ENCODE assay signal across 8 mouse cellular contexts in genomic region chr10:61745133-61745532, GRCm38 (mm10). TPM values are rescaled to one million over a fixed set of nuclear protein-coding genes. Genes with fewer than 3 reads are reported as not detected.
DNase-seq lines count a peak whose midpoint lies in the region; ATAC-seq and TF ChIP-seq lines count a peak whose summit lies in the region.

No protein-coding gene starts in this region.

- no peak overlapping the region for H3K27ac ChIP-seq in forebrain, embryonic 11.5 days (ENCODE audit: low read depth, low read length)
- no peak overlapping the region for H3K27ac ChIP-seq in forebrain, embryonic 16.5 days (ENCODE audit: low read length)
- H3K27ac ChIP-seq in lung, embryonic 14.5 days (ENCODE audit: low read depth): no peak overlapping the region
- no peak overlapping the region for H3K27ac ChIP-seq in cortical plate, adult 2 months (ENCODE audit: insufficient read depth, low read length)

- no peak for ATAC-seq in forebrain, embryonic 11.5 days (replicated peaks; ENCODE audit: low FRiP score)
- no peak for ATAC-seq in forebrain, embryonic 16.5 days
- no peak for ATAC-seq in lung, embryonic 14.5 days (ENCODE audit: insufficient read depth)
- 0 out of 2 replicates have a peak, but pooled peaks have one; percentile 20 for ATAC-seq in megakaryocyte progenitor cell, adult 5-6 weeks (replicated peaks; ENCODE audit: poor library complexity)

- peak; percentile 67 for DNase-seq in forebrain, embryonic 11.5 days (ENCODE audit: low spot score)
- DNase-seq in lung, embryonic 14.5 days: peak; percentile 68
- DNase-seq in lung, adult 18-20 months: no peak
- no peak for DNase-seq in frontal cortex, postnatal 14 days (ENCODE audit: low spot score in 2 of 2)
- no peak for DNase-seq in cerebellum, adult 11 months

- H3K27me3 ChIP-seq in forebrain, embryonic 11.5 days (ENCODE audit: control insufficient read depth, insufficient read depth, low read length): no peaks in the 10 kb centered on the region
- no peaks in the 10 kb centered on the region for H3K27me3 ChIP-seq in forebrain, embryonic 16.5 days (replicated peaks; ENCODE audit: control insufficient read depth, insufficient read depth, low read length)
- H3K27me3 ChIP-seq in lung, embryonic 14.5 days (ENCODE audit: insufficient read depth, low read length): no peaks in the 10 kb centered on the region

- WGBS in forebrain, embryonic 11.5 days: 93% methylated on average over 4 of the region's 4 CpGs
- 91% methylated on average over 4 of the region's 4 CpGs for WGBS in forebrain, embryonic 16.5 days
- 83% methylated on average over 4 of the region's 4 CpGs for WGBS in lung, embryonic 14.5 days

- H3K4me3 ChIP-seq in forebrain, embryonic 11.5 days (ENCODE audit: low read depth, low read length): no peak overlapping the region
- H3K4me3 ChIP-seq in forebrain, embryonic 16.5 days (replicated peaks; ENCODE audit: low read length): no peak overlapping the region
- H3K4me3 ChIP-seq in lung, embryonic 14.5 days (ENCODE audit: low read depth, low read length): no peak overlapping the region
- no peak overlapping the region for H3K4me3 ChIP-seq in cortical plate, adult 2 months (ENCODE audit: insufficient read depth, low read length)

- peaks cover 3% of the 10 kb centered on the region; the same call in 1 of the 2 replicates for H3K9me3 ChIP-seq in forebrain, embryonic 11.5 days (ENCODE audit: control insufficient read depth, low read length)
- peaks cover 3% of the 10 kb centered on the region; the same call in 1 of the 2 replicates for H3K9me3 ChIP-seq in forebrain, embryonic 16.5 days (ENCODE audit: control insufficient read depth, low read length)
- H3K9me3 ChIP-seq in lung, embryonic 14.5 days (ENCODE audit: low read depth, low read length): peaks cover 6% of the 10 kb centered on the region; the same call in 1 of the 2 replicates

- no peak for TF ChIP-seq POLR2A in cortical plate, adult 2 months (IDR thresholded peaks at IDR 0.05; ENCODE audit: extremely low read depth, insufficient read depth, low read length)

- no peak overlapping the region for H3K9ac ChIP-seq in forebrain, embryonic 11.5 days (ENCODE audit: low read length)
- no peak overlapping the region for H3K9ac ChIP-seq in forebrain, embryonic 16.5 days (replicated peaks; ENCODE audit: low read depth, low read length)
- H3K9ac ChIP-seq in lung, embryonic 14.5 days: no peak overlapping the region

- no peak overlapping the region for H3K4me2 ChIP-seq in forebrain, embryonic 11.5 days (ENCODE audit: low read depth, low read length, severe bottlenecking)
- no peak overlapping the region for H3K4me2 ChIP-seq in forebrain, embryonic 16.5 days (ENCODE audit: low read length)
- no peak overlapping the region for H3K4me2 ChIP-seq in lung, embryonic 14.5 days

- no peaks in the 10 kb centered on the region for H3K4me1 ChIP-seq in forebrain, embryonic 11.5 days (replicated peaks; ENCODE audit: control insufficient read depth, insufficient read depth, low read length)
- no peaks in the 10 kb centered on the region for H3K4me1 ChIP-seq in forebrain, embryonic 16.5 days (replicated peaks; ENCODE audit: control insufficient read depth, insufficient read depth, low read length)
- H3K4me1 ChIP-seq in lung, embryonic 14.5 days (ENCODE audit: insufficient read depth): no peaks in the 10 kb centered on the region
- H3K4me1 ChIP-seq in cortical plate, adult 2 months (ENCODE audit: control insufficient read depth, insufficient read depth, low read length): no peaks in the 10 kb centered on the region

- H3K36me3 ChIP-seq in forebrain, embryonic 11.5 days (ENCODE audit: control insufficient read depth, insufficient read depth, low read length): peaks cover 47% of the 10 kb centered on the region
- H3K36me3 ChIP-seq in forebrain, embryonic 16.5 days (ENCODE audit: control insufficient read depth, insufficient read depth): peaks cover 64% of the 10 kb centered on the region
- H3K36me3 ChIP-seq in lung, embryonic 14.5 days (ENCODE audit: insufficient read depth): peaks cover 97% of the 10 kb centered on the region

- TF ChIP-seq CTCF in lung, embryonic 14.5 days (IDR thresholded peaks at IDR 0.05; ENCODE audit: low read depth): peak; percentile 60
- TF ChIP-seq CTCF in cortical plate, adult 2 months (IDR thresholded peaks at IDR 0.05; ENCODE audit: extremely low read depth, insufficient read depth, low read length): peak; percentile 29; the same call in 1 of the 2 replicates

RNA-seq across cellular contexts. Expression of gene Aifm2, which starts 30.1 kb away (rescaled TPM):
- 5.9 and 6.2 TPM in 2 replicates for polyA plus RNA-seq in forebrain, embryonic 11.5 days (2014; fragmentation: Nextera tagmentation; extraction: Ambion mirVana)
- polyA plus RNA-seq in forebrain, embryonic 16.5 days (2015; fragmentation: Nextera tagmentation; extraction: Ambion mirVana): 5.6 and 7.6 TPM in 2 replicates
- 11.5 and 12.1 TPM in 2 replicates for polyA plus RNA-seq in lung, embryonic 14.5 days (2014; fragmentation: Nextera tagmentation; extraction: Ambion mirVana)
- polyA plus RNA-seq in cortical plate, adult 2 months (2012; rRNA removed): 8.7 and 10.6 TPM in 2 replicates
- total RNA-seq in megakaryocyte progenitor cell, adult 5-6 weeks (2015): 1.2 and 1.3 TPM in 2 replicates
- total RNA-seq in megakaryocyte progenitor cell, adult 5-6 weeks (2017): 3.7 and 4.4 TPM in 2 replicates

RNA-seq across cellular contexts. Expression of gene H2afy2, which starts 38.8 kb away (rescaled TPM):
- 260 and 266 TPM in 2 replicates for polyA plus RNA-seq in forebrain, embryonic 11.5 days (2014; fragmentation: Nextera tagmentation; extraction: Ambion mirVana)
- 301 and 306 TPM in 2 replicates for polyA plus RNA-seq in forebrain, embryonic 16.5 days (2015; fragmentation: Nextera tagmentation; extraction: Ambion mirVana)
- polyA plus RNA-seq in lung, embryonic 14.5 days (2014; fragmentation: Nextera tagmentation; extraction: Ambion mirVana): 132 and 142 TPM in 2 replicates
- 16.8 and 17.9 TPM in 2 replicates for polyA plus RNA-seq in cortical plate, adult 2 months (2012; rRNA removed)
- 2.0 and 2.2 TPM in 2 replicates for total RNA-seq in megakaryocyte progenitor cell, adult 5-6 weeks (2015)
- total RNA-seq in megakaryocyte progenitor cell, adult 5-6 weeks (2017): 2.2 and 2.9 TPM in 2 replicates

RNA-seq across cellular contexts. Expression of gene Tysnd1, which starts 49.8 kb away (rescaled TPM):
- polyA plus RNA-seq in forebrain, embryonic 11.5 days (2014; fragmentation: Nextera tagmentation; extraction: Ambion mirVana): 33.4 and 39.0 TPM in 2 replicates
- 20.2 and 22.4 TPM in 2 replicates for polyA plus RNA-seq in forebrain, embryonic 16.5 days (2015; fragmentation: Nextera tagmentation; extraction: Ambion mirVana)
- polyA plus RNA-seq in lung, embryonic 14.5 days (2014; fragmentation: Nextera tagmentation; extraction: Ambion mirVana): 37.2 and 41.4 TPM in 2 replicates
- polyA plus RNA-seq in cortical plate, adult 2 months (2012; rRNA removed): 23.6 and 25.5 TPM in 2 replicates
- total RNA-seq in megakaryocyte progenitor cell, adult 5-6 weeks (2015): 19.0 and 19.7 TPM in 2 replicates
- total RNA-seq in megakaryocyte progenitor cell, adult 5-6 weeks (2017): 19.9 and 22.7 TPM in 2 replicates

Comparison
In these comparisons a context has a peak if more than half of its experiments do, and no peak if none do; other contexts are left out.
1. DNase-seq: peak in forebrain, embryonic 11.5 days (single experiment) and lung, embryonic 14.5 days (single experiment); none in lung, adult 18-20 months (0 of 2), frontal cortex, postnatal 14 days (0 of 2) and cerebellum, adult 11 months (single experiment).